In genomic region chr13:55635146-55635571, GRCm38 (mm10) we compare ENCODE assay signal across 8 mouse cellular contexts. TPM values are rescaled to one million over a fixed set of nuclear protein-coding genes. Genes with fewer than 3 reads are reported as not detected.
DNase-seq lines count a peak whose midpoint lies in the region; ATAC-seq and TF ChIP-seq lines count a peak whose summit lies in the region.

No protein-coding gene starts in this region.

- 0 out of 2 replicates have a peak, but pooled peaks have one; percentile 38 for ATAC-seq in embryonic facial prominence, embryonic 12.5 days (ENCODE audit: insufficient number of reproducible peaks, insufficient read depth, low FRiP score, low TSS enrichment)
- ATAC-seq in intestine, embryonic 14.5 days (replicated peaks; ENCODE audit: low FRiP score, low TSS enrichment, low read depth), result peak; percentile 53; the same call in 1 of the 2 replicates

- under 1% methylated on average over 35 of the region's 40 CpGs for WGBS in liver, adult 2 months
- under 1% methylated on average over 40 of the region's 40 CpGs for WGBS in embryonic facial prominence, embryonic 12.5 days
- under 1% methylated on average over 39 of the region's 40 CpGs for WGBS in intestine, embryonic 14.5 days

- peaks cover 12% of the 10 kb centered on the region; the same call in 1 of the 2 replicates for H3K36me3 ChIP-seq in liver, adult 2 months (ENCODE audit: control insufficient read depth, insufficient read depth, low read length)
- peaks cover 50% of the 10 kb centered on the region for H3K36me3 ChIP-seq in embryonic facial prominence, embryonic 12.5 days
- H3K36me3 ChIP-seq in intestine, embryonic 14.5 days (ENCODE audit: control insufficient read depth, insufficient read depth, low read length), result peaks cover 52% of the 10 kb centered on the region
- peaks cover 6% of the 10 kb centered on the region for H3K36me3 ChIP-seq in myocyte (ENCODE audit: control insufficient read depth, insufficient read depth)

- peaks cover 3% of the 10 kb centered on the region; the same call in 1 of the 2 replicates for H3K4me1 ChIP-seq in liver, adult 2 months (ENCODE audit: control insufficient read depth, insufficient read depth, low read length)
- H3K4me1 ChIP-seq in embryonic facial prominence, embryonic 12.5 days, result peaks cover 9% of the 10 kb centered on the region
- peaks cover 10% of the 10 kb centered on the region for H3K4me1 ChIP-seq in intestine, embryonic 14.5 days (replicated peaks; ENCODE audit: control insufficient read depth, insufficient read depth, low read length)

- no peak for DNase-seq in liver, adult 2 months (ENCODE audit: extremely low read depth, low read depth, low spot score)
- no peak for DNase-seq in liver
- DNase-seq in intestine, embryonic 14.5 days (ENCODE audit: low spot score), result no peak
- DNase-seq in spleen, adult 18-20 months, result no peak
- no peak for DNase-seq in left cerebral cortex, postnatal 10 days (ENCODE audit: extremely low spot score in 1 of 2, low spot score in 2 of 2)
- DNase-seq in layer of hippocampus, postnatal 25 days (ENCODE audit: extremely low spot score in 1 of 2, low spot score in 1 of 2), result no peak

- intact Hi-C loops in left cerebral cortex, postnatal 10 days (cut with DNase I), result no loop called here

- no peak overlapping the region; the same call in 1 of the 2 replicates for H3K27ac ChIP-seq in liver, adult 2 months (replicated peaks; ENCODE audit: insufficient read depth, low read depth, low read length)
- 0 out of 2 replicates have a peak overlapping the region, but pooled peaks have one; percentile 36 for H3K27ac ChIP-seq in embryonic facial prominence, embryonic 12.5 days
- no peak overlapping the region for H3K27ac ChIP-seq in intestine, embryonic 14.5 days (ENCODE audit: low read depth)

- no peaks in the 10 kb centered on the region for H3K27me3 ChIP-seq in liver, adult 2 months (ENCODE audit: control insufficient read depth, insufficient read depth, low read length)
- H3K27me3 ChIP-seq in embryonic facial prominence, embryonic 12.5 days, result no peaks in the 10 kb centered on the region
- no peaks in the 10 kb centered on the region for H3K27me3 ChIP-seq in intestine, embryonic 14.5 days (replicated peaks; ENCODE audit: control insufficient read depth, insufficient read depth, low read length)
- no peaks in the 10 kb centered on the region for H3K27me3 ChIP-seq in myocyte (ENCODE audit: control insufficient read depth, insufficient read depth, insufficient read length)

- H3K4me2 ChIP-seq in embryonic facial prominence, embryonic 12.5 days (replicated peaks), result peak overlapping the region; percentile 78
- H3K4me2 ChIP-seq in intestine, embryonic 14.5 days (ENCODE audit: low read length), result peak overlapping the region; percentile 66
- peak overlapping the region; percentile 98 for H3K4me2 ChIP-seq in myocyte (ENCODE audit: low read depth)

- no peaks in the 10 kb centered on the region for H3K9me3 ChIP-seq in embryonic facial prominence, embryonic 12.5 days
- H3K9me3 ChIP-seq in intestine, embryonic 14.5 days (ENCODE audit: control insufficient read depth, low read length), result no peaks in the 10 kb centered on the region

- no peak for TF ChIP-seq CTCF in liver, adult 2 months (IDR thresholded peaks at IDR 0.05; ENCODE audit: low read depth, low read length)

- H3K4me3 ChIP-seq in liver, adult 2 months (ENCODE audit: insufficient read depth, low read depth, low read length), result peak overlapping the region; percentile 92
- H3K4me3 ChIP-seq in embryonic facial prominence, embryonic 12.5 days, result peak overlapping the region; percentile 100
- peak overlapping the region; percentile 74 for H3K4me3 ChIP-seq in intestine, embryonic 14.5 days (ENCODE audit: low read depth, low read length)
- H3K4me3 ChIP-seq in myocyte, result peak overlapping the region; percentile 67

- H3K79me2 ChIP-seq in liver, adult 2 months (ENCODE audit: control insufficient read depth, insufficient read depth, low read length), result peaks cover 15% of the 10 kb centered on the region; the same call in 1 of the 2 replicates
- peaks cover 24% of the 10 kb centered on the region for H3K79me2 ChIP-seq in myocyte (ENCODE audit: control insufficient read depth, insufficient read depth)

- no peak for TF ChIP-seq POLR2A in liver, adult 2 months (IDR thresholded peaks at IDR 0.05; ENCODE audit: extremely low read depth, insufficient read depth, low read length)
- TF ChIP-seq POLR2A in myocyte (IDR thresholded peaks at IDR 0.05; ENCODE audit: insufficient read length, low read depth), result no peak

- H3K9ac ChIP-seq in liver, adult 2 months (ENCODE audit: low read depth, low read length), result peak overlapping the region; percentile 81
- peak overlapping the region; percentile 92 for H3K9ac ChIP-seq in embryonic facial prominence, embryonic 12.5 days
- H3K9ac ChIP-seq in intestine, embryonic 14.5 days (ENCODE audit: low read length), result peak overlapping the region; percentile 72

- H3ac ChIP-seq in myocyte (ENCODE audit: control insufficient read depth, insufficient read length), result peak overlapping the region; percentile 55

TF ChIP-seq in myocyte, 11 proteins besides CTCF, POLR2A, EP300 and RAD21:
- no peak for TF ChIP-seq E2F4 (IDR thresholded peaks at IDR 0.05; ENCODE audit: insufficient read depth)
- TF ChIP-seq TCF3 (IDR thresholded peaks at IDR 0.05; ENCODE audit: insufficient read length, low read depth), result no peak
- no peak for TF ChIP-seq TCF12 (IDR thresholded peaks at IDR 0.05; ENCODE audit: insufficient read depth, poor library complexity, severe bottlenecking)

RNA-seq across cellular contexts. Expression of gene Ddx46, which starts 0.3 kb away (rescaled TPM):
- total RNA-seq in liver, adult 2 months (2014; rRNA removed), result 14.6 and 18.6 TPM in 2 replicates
- polyA plus RNA-seq in liver, adult 2 months (2012; rRNA removed), result 5.5 and 6.8 TPM in 2 replicates
- 42.4 and 45.6 TPM in 2 replicates for polyA plus RNA-seq in embryonic facial prominence, embryonic 12.5 days (2016; fragmentation: Nextera tagmentation; extraction: Ambion mirVana)
- polyA plus RNA-seq in intestine, embryonic 14.5 days (2014; fragmentation: Nextera tagmentation; extraction: Ambion mirVana), result 40.9 and 44.1 TPM in 2 replicates
- 8.7 TPM for polyA plus RNA-seq in myocyte (2012; fragmentation: generic; extraction: Trizol)
- 10 to 100 TPM; 44.2 to 45.2 TPM for total RNA-seq in left cerebral cortex, postnatal 10 days (2021)
- 10 to 100 TPM; 41.6 to 55.5 TPM for total RNA-seq in layer of hippocampus, postnatal 25 days (2021)

RNA-seq across cellular contexts. Expression of gene Caml, which starts 12.4 kb away (rescaled TPM):
- total RNA-seq in liver, adult 2 months (2014; rRNA removed), result 27.1 and 33.4 TPM in 2 replicates
- polyA plus RNA-seq in liver, adult 2 months (2012; rRNA removed), result 13.4 and 14.6 TPM in 2 replicates
- polyA plus RNA-seq in embryonic facial prominence, embryonic 12.5 days (2016; fragmentation: Nextera tagmentation; extraction: Ambion mirVana), result 67.0 and 69.7 TPM in 2 replicates
- 43.3 and 53.9 TPM in 2 replicates for polyA plus RNA-seq in intestine, embryonic 14.5 days (2014; fragmentation: Nextera tagmentation; extraction: Ambion mirVana)
- 27.8 TPM for polyA plus RNA-seq in myocyte (2012; fragmentation: generic; extraction: Trizol)
- total RNA-seq in left cerebral cortex, postnatal 10 days (2021), result 10 to 100 TPM; 53.7 to 55.3 TPM
- total RNA-seq in layer of hippocampus, postnatal 25 days (2021), result 10 to 100 TPM; 47.9 to 49.0 TPM

RNA-seq across cellular contexts. Expression of gene B4galt7, which starts 35.5 kb away (rescaled TPM):
- 7.9 and 9.2 TPM in 2 replicates for total RNA-seq in liver, adult 2 months (2014; rRNA removed)
- 12.3 and 14.8 TPM in 2 replicates for polyA plus RNA-seq in liver, adult 2 months (2012; rRNA removed)
- 35.3 and 38.9 TPM in 2 replicates for polyA plus RNA-seq in embryonic facial prominence, embryonic 12.5 days (2016; fragmentation: Nextera tagmentation; extraction: Ambion mirVana)
- 12.6 and 17.4 TPM in 2 replicates for polyA plus RNA-seq in intestine, embryonic 14.5 days (2014; fragmentation: Nextera tagmentation; extraction: Ambion mirVana)
- polyA plus RNA-seq in myocyte (2012; fragmentation: generic; extraction: Trizol), result 23.1 TPM
- 10 to 100 TPM; 24.9 to 25.5 TPM for total RNA-seq in left cerebral cortex, postnatal 10 days (2021)
- total RNA-seq in layer of hippocampus, postnatal 25 days (2021), result 10 to 100 TPM; 26.0 to 26.7 TPM

RNA-seq across cellular contexts. Expression of gene B230219D22Rik, which starts 57.8 kb away (rescaled TPM):
- 17.1 and 23.0 TPM in 2 replicates for total RNA-seq in liver, adult 2 months (2014; rRNA removed)
- polyA plus RNA-seq in liver, adult 2 months (2012; rRNA removed), result 12.3 and 12.9 TPM in 2 replicates
- polyA plus RNA-seq in embryonic facial prominence, embryonic 12.5 days (2016; fragmentation: Nextera tagmentation; extraction: Ambion mirVana), result 83.6 and 83.9 TPM in 2 replicates
- polyA plus RNA-seq in intestine, embryonic 14.5 days (2014; fragmentation: Nextera tagmentation; extraction: Ambion mirVana), result 66.2 and 66.4 TPM in 2 replicates
- 18.2 TPM for polyA plus RNA-seq in myocyte (2012; fragmentation: generic; extraction: Trizol)
- total RNA-seq in left cerebral cortex, postnatal 10 days (2021), result 10 to 100 TPM; 90.4 to 92.0 TPM
- total RNA-seq in layer of hippocampus, postnatal 25 days (2021), result 10 to 100 TPM; 79.8 to 81.6 TPM
